Mouse (Mus musculus): ENCODE results near the gene Anp32e. TPM values are rescaled to one million over a fixed set of nuclear protein-coding genes. Genes with fewer than 3 reads are reported as not detected.
"Not testable (repeated sequence)": the region's sequence is repeated elsewhere in the genome, so short reads cannot be mapped to it uniquely, and the experiment has no call there.

The Anp32e gene
- polyA plus RNA-seq, 1 experiment from 2014 or later = 67.2 TPM

- Histone ChIP-seq H3K9me3 (ENCODE audit: control insufficient read depth, low read length) (no peaks in the 10 kb centered on the region), H3K27ac (replicated peaks) (no peak overlapping the region), H3K9ac (ENCODE audit: low read length) (no peak overlapping the region), H3K36me3 (ENCODE audit: control insufficient read depth, insufficient read depth, low read length) (no peaks in the 10 kb centered on the region), H3K27me3 (ENCODE audit: control insufficient read depth, insufficient read depth, low read length) (no peaks in the 10 kb centered on the region), H3K4me2 (replicated peaks; ENCODE audit: low read depth) (no peak overlapping the region), H3K4me3 (ENCODE audit: low read depth, low read length) (no peak overlapping the region), H3K4me1 (replicated peaks; ENCODE audit: control insufficient read depth, insufficient read depth) (no peaks in the 10 kb centered on the region)
- DNase-seq (ENCODE audit: low spot score) (no peak), ATAC-seq (ENCODE audit: low FRiP score, low TSS enrichment) (no peak)
- TF ChIP-seq EP300 (optimal IDR thresholded peaks at IDR 0.05) = no peak
- no peak for TF ChIP-seq CTCF (IDR thresholded peaks at IDR 0.05; ENCODE audit: low read depth)
Measured at GRCm38 (mm10) chr3:95953023-95953422, 24.0 kb downstream of the Anp32e start.

DNA sequence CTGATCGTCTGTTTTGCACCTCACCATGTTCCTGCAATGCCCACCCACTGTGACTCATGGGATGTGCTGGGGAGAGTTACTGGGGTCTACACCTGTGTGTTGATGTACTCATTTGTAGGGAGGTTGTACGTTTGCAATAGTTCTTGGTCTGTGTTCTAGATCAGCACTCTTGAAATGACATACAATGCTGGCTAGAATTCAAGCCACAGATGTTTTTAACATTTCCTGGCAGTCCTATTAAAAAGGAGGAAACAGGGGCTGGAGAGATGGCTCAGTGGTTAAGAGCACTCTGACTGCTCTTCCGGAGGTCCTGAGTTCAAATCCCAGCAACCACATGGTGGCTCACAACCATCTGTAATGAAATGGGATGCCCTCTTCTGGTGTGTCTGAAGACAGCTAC is 24.5 kb downstream of the Anp32e start:
- DNase-seq (ENCODE audit: low spot score) (no peak), ATAC-seq (ENCODE audit: low FRiP score, low TSS enrichment) (no peak)
- WGBS = 68% methylated on average over 3 of the region's 3 CpGs
- TF ChIP-seq EP300 (optimal IDR thresholded peaks at IDR 0.05) = no peak
- no peak for TF ChIP-seq CTCF (IDR thresholded peaks at IDR 0.05; ENCODE audit: low read depth)
- H3K4me2 ChIP-seq (replicated peaks; ENCODE audit: low read depth) = no peak overlapping the region
- H3K27ac ChIP-seq (replicated peaks) = no peak overlapping the region
- H3K36me3 ChIP-seq (ENCODE audit: control insufficient read depth, insufficient read depth, low read length) = no peaks in the 10 kb centered on the region
- H3K4me1 ChIP-seq (replicated peaks; ENCODE audit: control insufficient read depth, insufficient read depth) = no peaks in the 10 kb centered on the region
- H3K27me3 ChIP-seq (ENCODE audit: control insufficient read depth, insufficient read depth, low read length) = no peaks in the 10 kb centered on the region
- no peak overlapping the region for H3K9ac ChIP-seq (ENCODE audit: low read length)
- no peaks in the 10 kb centered on the region for H3K9me3 ChIP-seq (ENCODE audit: control insufficient read depth, low read length)
- no peak overlapping the region for H3K4me3 ChIP-seq (ENCODE audit: low read depth, low read length)

- H3K4me1 ChIP-seq (replicated peaks; ENCODE audit: control insufficient read depth, insufficient read depth); H3K36me3 ChIP-seq (ENCODE audit: control insufficient read depth, insufficient read depth, low read length); H3K9ac ChIP-seq (ENCODE audit: low read length); H3K4me3 ChIP-seq (ENCODE audit: low read depth, low read length); H3K27ac ChIP-seq (replicated peaks); H3K9me3 ChIP-seq (ENCODE audit: control insufficient read depth, low read length); H3K4me2 ChIP-seq (replicated peaks; ENCODE audit: low read depth); ATAC-seq (ENCODE audit: low FRiP score, low TSS enrichment); H3K27me3 ChIP-seq (ENCODE audit: control insufficient read depth, insufficient read depth, low read length); DNase-seq (ENCODE audit: low spot score): not testable (repeated sequence)
- 91% methylated on average over 12 of the region's 12 CpGs for WGBS
Measured at GRCm38 (mm10) chr3:95954648-95955173, 25.7 kb downstream of the Anp32e start.

- no peak for DNase-seq (ENCODE audit: low spot score)
- WGBS = 83% methylated on average over 5 of the region's 5 CpGs
- Histone ChIP-seq H3K9me3 (ENCODE audit: control insufficient read depth, low read length) (no peaks in the 10 kb centered on the region), H3K4me3 (ENCODE audit: low read depth, low read length) (no peak overlapping the region), H3K9ac (ENCODE audit: low read length) (no peak overlapping the region), H3K27me3 (ENCODE audit: control insufficient read depth, insufficient read depth, low read length) (no peaks in the 10 kb centered on the region), H3K4me1 (replicated peaks; ENCODE audit: control insufficient read depth, insufficient read depth) (no peaks in the 10 kb centered on the region), H3K36me3 (ENCODE audit: control insufficient read depth, insufficient read depth, low read length) (no peaks in the 10 kb centered on the region), H3K4me2 (replicated peaks; ENCODE audit: low read depth) (no peak overlapping the region), H3K27ac (replicated peaks) (no peak overlapping the region)
- no peak for ATAC-seq (ENCODE audit: low FRiP score, low TSS enrichment)
- TF ChIP-seq EP300 (optimal IDR thresholded peaks at IDR 0.05) (no peak), CTCF (IDR thresholded peaks at IDR 0.05; ENCODE audit: low read depth) (no peak)
Measured at GRCm38 (mm10) chr3:95955318-95955717, 26.3 kb downstream of the Anp32e start.

DNA sequence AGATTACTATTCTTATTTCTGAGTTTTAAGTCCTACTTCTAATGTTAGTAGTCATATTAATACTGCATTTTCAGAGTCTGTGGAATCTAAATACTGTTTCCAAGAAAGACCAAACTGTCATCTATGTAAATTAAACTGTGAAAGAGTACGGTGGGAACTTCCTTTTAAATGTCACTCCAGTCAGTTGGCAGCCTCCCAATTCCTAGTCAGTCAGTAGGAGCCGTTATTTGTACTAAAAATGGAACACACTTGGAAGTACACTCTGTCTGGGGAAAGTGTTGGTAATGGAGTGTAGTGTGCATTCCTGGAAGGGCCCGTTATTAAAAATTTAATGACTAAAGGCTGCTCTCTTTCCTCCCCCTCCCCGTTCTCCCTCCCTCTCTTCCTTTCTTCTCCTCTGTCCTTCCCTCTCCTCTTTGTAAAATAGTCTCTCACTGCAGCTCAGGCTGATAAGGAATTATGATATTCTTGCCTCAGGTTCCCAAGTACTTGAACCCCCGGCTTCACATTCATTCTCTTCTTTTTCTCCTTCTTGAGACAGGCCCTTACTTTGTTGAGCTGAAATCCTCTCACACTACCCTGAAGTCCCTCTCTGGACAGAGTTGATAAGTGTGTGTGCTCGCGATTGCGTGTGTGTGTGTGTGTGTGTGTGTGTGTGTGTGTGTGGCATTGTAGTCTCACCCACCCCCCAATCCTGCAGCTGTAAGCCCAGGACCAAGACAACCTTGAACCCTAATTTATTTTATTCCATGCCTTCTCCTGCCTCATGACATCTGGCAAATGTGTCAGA is 28.5 kb downstream of the Anp32e start:
- TF ChIP-seq EP300 (optimal IDR thresholded peaks at IDR 0.05) = no peak
- TF ChIP-seq CTCF (IDR thresholded peaks at IDR 0.05; ENCODE audit: low read depth) = no peak

DNA sequence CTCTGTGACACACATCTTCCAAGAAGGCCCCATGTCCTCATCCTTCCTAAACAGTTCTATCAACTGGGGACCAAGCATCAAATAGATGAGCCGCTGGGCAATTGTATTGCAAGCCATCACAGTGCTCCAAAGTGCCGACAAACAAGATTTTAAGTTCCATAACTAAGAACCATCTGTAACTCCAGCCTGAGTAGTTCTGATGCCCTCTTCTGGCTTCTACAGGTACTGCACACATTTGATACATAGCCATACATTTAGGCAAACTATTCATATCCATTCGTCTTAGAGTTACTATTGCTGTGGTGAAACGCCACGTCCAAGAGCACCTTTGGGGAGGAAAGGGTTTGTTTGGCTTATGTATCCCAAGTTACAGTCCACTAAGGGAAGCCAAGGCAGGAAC is 30.0 kb downstream of the Anp32e start:
- WGBS = 76% methylated on average over 5 of the region's 5 CpGs
- no peaks in the 10 kb centered on the region for H3K4me1 ChIP-seq (replicated peaks; ENCODE audit: control insufficient read depth, insufficient read depth)
- no peaks in the 10 kb centered on the region for H3K9me3 ChIP-seq (ENCODE audit: control insufficient read depth, low read length)
- H3K4me3 ChIP-seq (ENCODE audit: low read depth, low read length) = no peak overlapping the region
- no peak overlapping the region for H3K4me2 ChIP-seq (replicated peaks; ENCODE audit: low read depth)
- TF ChIP-seq EP300 (optimal IDR thresholded peaks at IDR 0.05) (no peak), CTCF (IDR thresholded peaks at IDR 0.05; ENCODE audit: low read depth) (peak; percentile 71)
- H3K27me3 ChIP-seq (ENCODE audit: control insufficient read depth, insufficient read depth, low read length) = no peaks in the 10 kb centered on the region
- no peak for ATAC-seq (ENCODE audit: low FRiP score, low TSS enrichment)
- no peak overlapping the region for H3K27ac ChIP-seq (replicated peaks)
- H3K9ac ChIP-seq (ENCODE audit: low read length) = no peak overlapping the region
- DNase-seq (ENCODE audit: low spot score) = no peak
- no peaks in the 10 kb centered on the region for H3K36me3 ChIP-seq (ENCODE audit: control insufficient read depth, insufficient read depth, low read length)

More for the DNA sequence above, 28.5 kb downstream of the Anp32e start:
- Histone ChIP-seq H3K9ac (ENCODE audit: low read length) (no peak overlapping the region), H3K27me3 (ENCODE audit: control insufficient read depth, insufficient read depth, low read length) (no peaks in the 10 kb centered on the region), H3K36me3 (ENCODE audit: control insufficient read depth, insufficient read depth, low read length) (no peaks in the 10 kb centered on the region), H3K4me3 (ENCODE audit: low read depth, low read length) (no peak overlapping the region), H3K9me3 (ENCODE audit: control insufficient read depth, low read length) (no peaks in the 10 kb centered on the region), H3K4me2 (replicated peaks; ENCODE audit: low read depth) (no peak overlapping the region), H3K27ac (replicated peaks) (0 out of 2 replicates have a peak overlapping the region, but pooled peaks have one; percentile 35), H3K4me1 (replicated peaks; ENCODE audit: control insufficient read depth, insufficient read depth) (no peaks in the 10 kb centered on the region)
- 48% methylated on average over 8 of the region's 8 CpGs for WGBS
- DNase-seq (ENCODE audit: low spot score) (no peak), ATAC-seq (ENCODE audit: low FRiP score, low TSS enrichment) (peak; percentile 49; the same call in 1 of the 2 replicates)

All from stomach, postnatal 0 days (tissue).